Mouse (Mus musculus): ENCODE measurements around the gene Popdc2. TPM values are rescaled to one million over a fixed set of nuclear protein-coding genes. Genes with fewer than 3 reads are reported as not detected.
"Not testable (repeated sequence)": the region's sequence is repeated elsewhere in the genome, so short reads cannot be mapped to it uniquely, and the experiment has no call there.

Popdc2 gene
- 0.89 and 1.0 TPM in 2 replicates for polyA plus RNA-seq (2014; fragmentation: Nextera tagmentation; extraction: Ambion mirVana)

DNA sequence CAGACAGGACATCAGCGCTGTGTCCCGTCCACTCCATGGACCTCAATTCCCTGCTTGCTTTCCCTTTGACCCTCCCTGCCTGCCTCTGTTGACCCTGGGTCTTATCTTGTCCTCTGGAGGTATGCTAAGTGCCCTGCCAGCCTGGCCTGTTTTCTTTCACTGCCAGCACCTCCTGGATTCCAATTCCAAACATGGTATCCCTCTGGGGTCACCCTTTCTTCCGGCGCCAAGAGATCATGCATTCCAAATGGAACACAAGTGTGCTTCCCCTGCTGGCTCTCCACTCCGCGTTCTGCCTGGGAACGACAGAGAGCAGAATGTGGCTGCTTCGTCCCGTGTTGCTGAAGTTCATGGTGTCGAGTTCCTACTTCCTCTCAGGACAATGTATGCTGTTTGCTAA, at the start of gene Popdc2:
Gene Popdc2 (plus strand): TSS at position 277 of the 400 bp plus-strand sequence.
- WGBS, result 62% methylated on average over 10 of the region's 10 CpGs
- H3K27me3 ChIP-seq (ENCODE audit: control insufficient read depth, insufficient read depth, low read length), result no peaks in the 10 kb centered on the region
- H3K36me3 ChIP-seq (ENCODE audit: control insufficient read depth, insufficient read depth, low read length), result no peaks in the 10 kb centered on the region
- H3K9me3 ChIP-seq (ENCODE audit: control insufficient read depth, low read length), result no peaks in the 10 kb centered on the region
- no peak for DNase-seq (ENCODE audit: low spot score)
- H3K27ac ChIP-seq (ENCODE audit: low read depth, low read length), result no peak within 1 kb of the TSS
- no peak within 1 kb of the TSS for H3K9ac ChIP-seq (ENCODE audit: low read depth, low read length)
- no peak for ATAC-seq (ENCODE audit: low FRiP score)
- H3K4me1 ChIP-seq (replicated peaks; ENCODE audit: control insufficient read depth, insufficient read depth, low read length), result no peaks in the 10 kb centered on the region
- no peak within 1 kb of the TSS; the same call in 1 of the 2 replicates for H3K4me2 ChIP-seq (replicated peaks; ENCODE audit: low read depth, low read length)
- no peak within 1 kb of the TSS for H3K4me3 ChIP-seq (ENCODE audit: low read depth, low read length)

- WGBS, result 80% methylated on average over 9 of the region's 9 CpGs
- Histone ChIP-seq H3K36me3 (ENCODE audit: control insufficient read depth, insufficient read depth, low read length) (no peaks in the 10 kb centered on the region), H3K4me1 (replicated peaks; ENCODE audit: control insufficient read depth, insufficient read depth, low read length) (no peaks in the 10 kb centered on the region), H3K27me3 (ENCODE audit: control insufficient read depth, insufficient read depth, low read length) (no peaks in the 10 kb centered on the region), H3K9ac (ENCODE audit: low read depth, low read length) (no peak overlapping the region), H3K27ac (ENCODE audit: low read depth, low read length) (no peak overlapping the region), H3K4me2 (replicated peaks; ENCODE audit: low read depth, low read length) (no peak overlapping the region), H3K4me3 (ENCODE audit: low read depth, low read length) (no peak overlapping the region), H3K9me3 (ENCODE audit: control insufficient read depth, low read length) (no peaks in the 10 kb centered on the region)
- ATAC-seq (ENCODE audit: low FRiP score), result no peak
- no peak for DNase-seq (ENCODE audit: low spot score)
Measured at GRCm38 (mm10) chr16:38318492-38318891, 43.5 kb upstream of the Popdc2 start.

DNA sequence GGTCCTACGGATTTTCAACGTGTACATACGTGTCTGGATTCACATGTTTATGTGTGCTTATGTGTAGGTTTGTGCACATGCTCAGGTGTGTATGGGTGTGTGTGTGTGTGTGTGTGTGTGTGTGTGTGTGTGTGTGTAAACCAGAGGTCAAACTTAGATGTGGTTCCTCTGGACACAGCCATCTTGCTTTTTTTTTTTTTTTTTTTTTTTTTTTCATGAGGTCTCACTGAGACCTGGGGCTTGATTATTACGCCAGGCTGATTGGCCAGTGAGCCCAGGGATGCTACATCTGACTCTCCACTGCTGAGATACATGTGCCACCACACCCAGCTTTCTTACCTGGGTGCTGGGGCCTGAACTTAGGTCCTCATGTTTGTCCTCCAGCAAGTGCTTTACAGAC, 42.9 kb upstream of the Popdc2 start:
- H3K4me2 ChIP-seq (replicated peaks; ENCODE audit: low read depth, low read length), result no peak overlapping the region
- no peak for DNase-seq (ENCODE audit: low spot score)
- H3K9ac ChIP-seq (ENCODE audit: low read depth, low read length), result no peak overlapping the region
- ATAC-seq (ENCODE audit: low FRiP score), result no peak
- H3K4me1 ChIP-seq (replicated peaks; ENCODE audit: control insufficient read depth, insufficient read depth, low read length), result no peaks in the 10 kb centered on the region
- no peaks in the 10 kb centered on the region for H3K27me3 ChIP-seq (ENCODE audit: control insufficient read depth, insufficient read depth, low read length)
- WGBS, result 97% methylated on average over 4 of the region's 4 CpGs
- no peaks in the 10 kb centered on the region for H3K36me3 ChIP-seq (ENCODE audit: control insufficient read depth, insufficient read depth, low read length)
- no peak overlapping the region for H3K4me3 ChIP-seq (ENCODE audit: low read depth, low read length)
- no peaks in the 10 kb centered on the region for H3K9me3 ChIP-seq (ENCODE audit: control insufficient read depth, low read length)
- no peak overlapping the region for H3K27ac ChIP-seq (ENCODE audit: low read depth, low read length)

- DNase-seq (ENCODE audit: low spot score) (peak; percentile 78), ATAC-seq (ENCODE audit: low FRiP score) (peak; percentile 59; the same call in 1 of the 2 replicates)
- H3K27me3 ChIP-seq (ENCODE audit: control insufficient read depth, insufficient read depth, low read length), result no peaks in the 10 kb centered on the region
- H3K36me3 ChIP-seq (ENCODE audit: control insufficient read depth, insufficient read depth, low read length), result no peaks in the 10 kb centered on the region
- no peak overlapping the region for H3K27ac ChIP-seq (ENCODE audit: low read depth, low read length)
- H3K9ac ChIP-seq (ENCODE audit: low read depth, low read length), result no peak overlapping the region
- no peak overlapping the region for H3K4me2 ChIP-seq (replicated peaks; ENCODE audit: low read depth, low read length)
- WGBS, result 34% methylated on average over 17 of the region's 17 CpGs
- H3K9me3 ChIP-seq (ENCODE audit: control insufficient read depth, low read length), result no peaks in the 10 kb centered on the region
- H3K4me1 ChIP-seq (replicated peaks; ENCODE audit: control insufficient read depth, insufficient read depth, low read length), result no peaks in the 10 kb centered on the region
- H3K4me3 ChIP-seq (ENCODE audit: low read depth, low read length), result no peak overlapping the region
Measured at GRCm38 (mm10) chr16:38321452-38321935, 40.5 kb upstream of the Popdc2 start.

GRCm38 (mm10) chr16:38324311-38324710, 37.7 kb upstream of the Popdc2 start:
- 92% methylated on average over 15 of the region's 15 CpGs for WGBS
- DNase-seq (ENCODE audit: low spot score) (no peak), ATAC-seq (ENCODE audit: low FRiP score) (no peak)
- H3K4me3 ChIP-seq (ENCODE audit: low read depth, low read length), result no peak overlapping the region
- no peaks in the 10 kb centered on the region for H3K4me1 ChIP-seq (replicated peaks; ENCODE audit: control insufficient read depth, insufficient read depth, low read length)
- H3K27ac ChIP-seq (ENCODE audit: low read depth, low read length), result no peak overlapping the region
- no peak overlapping the region for H3K9ac ChIP-seq (ENCODE audit: low read depth, low read length)
- no peak overlapping the region for H3K4me2 ChIP-seq (replicated peaks; ENCODE audit: low read depth, low read length)
- no peaks in the 10 kb centered on the region for H3K9me3 ChIP-seq (ENCODE audit: control insufficient read depth, low read length)
- H3K27me3 ChIP-seq (ENCODE audit: control insufficient read depth, insufficient read depth, low read length), result no peaks in the 10 kb centered on the region
- no peaks in the 10 kb centered on the region for H3K36me3 ChIP-seq (ENCODE audit: control insufficient read depth, insufficient read depth, low read length)

DNA sequence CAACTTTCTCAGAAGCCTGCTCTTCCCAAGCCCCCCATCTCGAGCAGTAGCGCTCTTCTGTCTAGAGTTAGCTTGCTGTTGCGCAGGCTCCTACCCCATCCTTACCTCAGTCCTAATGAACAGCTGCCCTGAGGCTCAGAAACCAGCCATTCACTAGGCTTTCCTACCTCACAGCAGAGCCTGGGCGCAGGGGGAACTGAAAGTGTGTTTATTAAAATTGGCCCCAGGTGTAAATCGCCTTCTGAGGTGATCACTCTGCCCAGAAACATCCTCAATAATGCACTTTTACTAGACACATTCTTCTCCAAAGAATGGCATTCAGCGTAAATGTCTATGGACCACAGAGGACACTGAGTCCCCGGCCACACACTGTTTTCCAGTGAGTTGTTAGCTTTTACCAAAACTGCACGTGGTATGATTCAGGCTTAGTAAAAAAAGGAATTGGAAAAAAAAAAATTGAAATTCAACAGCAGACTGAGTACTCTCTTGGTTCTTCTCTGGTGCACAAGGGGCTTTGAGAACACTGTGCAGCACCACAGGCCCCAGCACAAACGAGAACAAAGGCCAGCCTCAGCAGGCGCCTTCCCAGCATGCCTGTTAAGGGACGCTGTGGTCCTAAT, 35.1 kb upstream of the Popdc2 start:
- no peak overlapping the region for H3K27ac ChIP-seq (ENCODE audit: low read depth, low read length)
- H3K4me2 ChIP-seq (replicated peaks; ENCODE audit: low read depth, low read length), result no peak overlapping the region
- DNase-seq (ENCODE audit: low spot score) (no peak), ATAC-seq (ENCODE audit: low FRiP score) (no peak)
- H3K27me3 ChIP-seq (ENCODE audit: control insufficient read depth, insufficient read depth, low read length), result no peaks in the 10 kb centered on the region
- no peaks in the 10 kb centered on the region for H3K9me3 ChIP-seq (ENCODE audit: control insufficient read depth, low read length)
- H3K9ac ChIP-seq (ENCODE audit: low read depth, low read length), result no peak overlapping the region
- H3K36me3 ChIP-seq (ENCODE audit: control insufficient read depth, insufficient read depth, low read length), result no peaks in the 10 kb centered on the region
- WGBS, result 86% methylated on average over 11 of the region's 11 CpGs
- H3K4me1 ChIP-seq (replicated peaks; ENCODE audit: control insufficient read depth, insufficient read depth, low read length), result no peaks in the 10 kb centered on the region
- no peak overlapping the region for H3K4me3 ChIP-seq (ENCODE audit: low read depth, low read length)

GRCm38 (mm10) chr16:38329340-38329739, 32.7 kb upstream of the Popdc2 start:
- 86% methylated on average over 3 of the region's 3 CpGs for WGBS
- H3K9me3 ChIP-seq (ENCODE audit: control insufficient read depth, low read length), result no peaks in the 10 kb centered on the region
- no peaks in the 10 kb centered on the region for H3K4me1 ChIP-seq (replicated peaks; ENCODE audit: control insufficient read depth, insufficient read depth, low read length)
- H3K9ac ChIP-seq (ENCODE audit: low read depth, low read length), result no peak overlapping the region
- no peak overlapping the region for H3K4me2 ChIP-seq (replicated peaks; ENCODE audit: low read depth, low read length)
- H3K4me3 ChIP-seq (ENCODE audit: low read depth, low read length), result no peak overlapping the region
- DNase-seq (ENCODE audit: low spot score) (no peak), ATAC-seq (ENCODE audit: low FRiP score) (no peak)
- no peaks in the 10 kb centered on the region for H3K36me3 ChIP-seq (ENCODE audit: control insufficient read depth, insufficient read depth, low read length)
- H3K27me3 ChIP-seq (ENCODE audit: control insufficient read depth, insufficient read depth, low read length), result no peaks in the 10 kb centered on the region
- no peak overlapping the region for H3K27ac ChIP-seq (ENCODE audit: low read depth, low read length)

- Histone ChIP-seq H3K4me1 (replicated peaks; ENCODE audit: control insufficient read depth, insufficient read depth, low read length) (no peaks in the 10 kb centered on the region), H3K36me3 (ENCODE audit: control insufficient read depth, insufficient read depth, low read length) (no peaks in the 10 kb centered on the region), H3K27ac (ENCODE audit: low read depth, low read length) (no peak overlapping the region), H3K4me2 (replicated peaks; ENCODE audit: low read depth, low read length) (no peak overlapping the region), H3K4me3 (ENCODE audit: low read depth, low read length) (no peak overlapping the region), H3K27me3 (ENCODE audit: control insufficient read depth, insufficient read depth, low read length) (no peaks in the 10 kb centered on the region), H3K9me3 (ENCODE audit: control insufficient read depth, low read length) (no peaks in the 10 kb centered on the region), H3K9ac (ENCODE audit: low read depth, low read length) (no peak overlapping the region)
- 48% methylated on average over 6 of the region's 6 CpGs for WGBS
- ATAC-seq (ENCODE audit: low FRiP score), result no peak
- no peak for DNase-seq (ENCODE audit: low spot score)
Measured at GRCm38 (mm10) chr16:38334431-38334830, 27.6 kb upstream of the Popdc2 start.

DNA sequence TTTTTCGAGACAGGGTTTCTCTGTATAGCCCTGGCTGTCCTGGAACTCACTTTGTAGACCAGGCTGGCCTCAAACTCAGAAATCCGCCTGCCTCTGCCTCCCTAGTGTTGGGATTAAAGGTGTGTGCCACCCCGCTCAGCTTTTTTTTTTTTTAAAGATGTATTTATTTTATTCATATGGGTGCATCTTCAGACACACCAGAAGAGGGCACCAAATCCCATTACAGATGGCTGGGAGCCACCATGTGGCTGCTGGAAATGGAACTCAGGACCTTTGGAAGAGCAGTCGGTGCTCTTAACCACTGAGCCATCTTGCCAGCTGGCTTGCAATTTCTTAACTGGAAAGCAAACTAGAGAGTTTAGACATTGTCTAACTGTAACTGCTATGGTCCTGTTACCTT, 23.9 kb upstream of the Popdc2 start:
- not testable (repeated sequence) for H3K9me3 ChIP-seq (ENCODE audit: control insufficient read depth, low read length); H3K4me1 ChIP-seq (replicated peaks; ENCODE audit: control insufficient read depth, insufficient read depth, low read length); DNase-seq (ENCODE audit: low spot score); H3K27ac ChIP-seq (ENCODE audit: low read depth, low read length); H3K4me3 ChIP-seq (ENCODE audit: low read depth, low read length); ATAC-seq (ENCODE audit: low FRiP score); H3K9ac ChIP-seq (ENCODE audit: low read depth, low read length); H3K27me3 ChIP-seq (ENCODE audit: control insufficient read depth, insufficient read depth, low read length); H3K36me3 ChIP-seq (ENCODE audit: control insufficient read depth, insufficient read depth, low read length); H3K4me2 ChIP-seq (replicated peaks; ENCODE audit: low read depth, low read length)
- 89% methylated on average over 4 of the region's 4 CpGs for WGBS

All from hindbrain, embryonic 11.5 days (tissue).